Mouse (Mus musculus) midbrain, embryonic 12.5 days (tissue): ENCODE measurements around the gene Ppm1g. TPM values are rescaled to one million over a fixed set of nuclear protein-coding genes. Genes with fewer than 3 reads are reported as not detected.
A peak's percentile ranks its signal among the peaks of the same experiment; 100 is the strongest.
"Not testable (repeated sequence)": the region's sequence is repeated elsewhere in the genome, so short reads cannot be mapped to it uniquely, and the experiment has no call there.

Experiments used
- ATAC-seq: fragments of 200-750 bp; cut with Nextera tagmentation; 2 replicates; pipeline ENCODE4 v1.8.0; 2017; ENCODE audit warnings: low read depth, moderate TSS enrichment, moderate library complexity; ENCODE audit not compliant: low FRiP score
- H3K27ac ChIP-seq: fragments of 300-500 bp; sonication (generic); replicated peaks from 2 replicates; pipeline ENCODE4 v1.5.1; 2016; ENCODE audit warnings: mild to moderate bottlenecking
- H3K27me3 ChIP-seq: fragments of 300-500 bp; sonication (generic); 2 replicates; pipeline ENCODE4 v1.6.1; 2016; ENCODE audit warnings: mild to moderate bottlenecking
- H3K36me3 ChIP-seq: fragments of 300-500 bp; sonication (generic); 2 replicates; pipeline ENCODE4 v1.6.1; 2016
- H3K4me1 ChIP-seq: fragments of 300-500 bp; sonication (generic); 2 replicates; pipeline ENCODE4 v1.6.1; 2016
- H3K4me2 ChIP-seq: fragments of 300-500 bp; sonication (generic); replicated peaks from 2 replicates; pipeline ENCODE4 v1.6.1; 2016; ENCODE audit warnings: mild to moderate bottlenecking, moderate library complexity
- H3K4me3 ChIP-seq: fragments of 300-500 bp; sonication (generic); 2 replicates; pipeline ENCODE4 v1.5.1; 2016; ENCODE audit warnings: mild to moderate bottlenecking
- H3K9ac ChIP-seq: fragments of 300-500 bp; sonication (generic); replicated peaks from 2 replicates; pipeline ENCODE4 v1.6.1; 2016; ENCODE audit warnings: mild to moderate bottlenecking, moderate library complexity
- H3K9me3 ChIP-seq: fragments of 300-500 bp; sonication (generic); 2 replicates; pipeline ENCODE4 v1.6.1; 2016; ENCODE audit warnings: mild to moderate bottlenecking
- WGBS: fragments of 180-500 bp; shearing (Covaris S2); methylation state at CpG from one replicate; pipeline ENCODE4 v1.1.7; 2016; 5-methylcytosine and 5-hydroxymethylcytosine counted together
- polyA plus RNA-seq: library from polyadenylated mRNA; unstranded; fragments of >200 nt; fragmentation: Nextera tagmentation; extraction: Ambion mirVana; gene quantifications from 2 replicates; pipeline ENCODE4 v1.2.1, GENCODE M21; 2016

Gene Ppm1g
- polyA plus RNA-seq, 1 experiment from 2014 or later, result 163 TPM

GRCm38 (mm10) chr5:31216554-31216953, 3.9 kb downstream of the Ppm1g start:
- peaks cover 14% of the 10 kb centered on the region for H3K4me1 ChIP-seq
- H3K9ac ChIP-seq, H3K4me2 ChIP-seq, H3K27me3 ChIP-seq, H3K9me3 ChIP-seq, H3K36me3 ChIP-seq, H3K27ac ChIP-seq, ATAC-seq, H3K4me3 ChIP-seq: not testable (repeated sequence)
- WGBS, result 95% methylated on average over 6 of the region's 6 CpGs

GRCm38 (mm10) chr5:31204421-31204820, 16.1 kb downstream of the Ppm1g start:
- peaks cover 67% of the 10 kb centered on the region for H3K36me3 ChIP-seq
- 96% methylated on average over 6 of the region's 6 CpGs for WGBS

GRCm38 (mm10) chr5:31203866-31204265, 16.6 kb downstream of the Ppm1g start:
- Histone ChIP-seq H3K27me3 (no peaks in the 10 kb centered on the region), H3K4me3 (no peak overlapping the region), H3K36me3 (peaks cover 73% of the 10 kb centered on the region), H3K9ac (no peak overlapping the region), H3K27ac (no peak overlapping the region), H3K9me3 (peaks cover 5% of the 10 kb centered on the region), H3K4me2 (no peak overlapping the region), H3K4me1 (peaks cover 20% of the 10 kb centered on the region)
- 90% methylated on average over 2 of the region's 2 CpGs for WGBS
- ATAC-seq, result no peak

More at GRCm38 (mm10) chr5:31204421-31204820, 16.1 kb downstream of the Ppm1g start:
- H3K4me2 ChIP-seq, result no peak overlapping the region
- H3K9ac ChIP-seq, result no peak overlapping the region
- peaks cover 20% of the 10 kb centered on the region for H3K4me1 ChIP-seq
- no peak for ATAC-seq
- peaks cover 5% of the 10 kb centered on the region for H3K9me3 ChIP-seq
- no peaks in the 10 kb centered on the region for H3K27me3 ChIP-seq
- H3K27ac ChIP-seq, result no peak overlapping the region
- no peak overlapping the region for H3K4me3 ChIP-seq

- no peaks in the 10 kb centered on the region for H3K27me3 ChIP-seq
- ATAC-seq, result no peak
- H3K9me3 ChIP-seq, result peaks cover 5% of the 10 kb centered on the region
- peak overlapping the region; percentile 52 for H3K9ac ChIP-seq
- WGBS, result 89% methylated on average over 7 of the region's 7 CpGs
- peak overlapping the region; percentile 73 for H3K4me3 ChIP-seq
- H3K36me3 ChIP-seq, result peaks cover 77% of the 10 kb centered on the region
- H3K4me2 ChIP-seq, result peak overlapping the region; percentile 85
- H3K27ac ChIP-seq, result peak overlapping the region; percentile 80
- peaks cover 20% of the 10 kb centered on the region for H3K4me1 ChIP-seq
Measured at GRCm38 (mm10) chr5:31202933-31203332, 17.6 kb downstream of the Ppm1g start.

GRCm38 (mm10) chr5:31201742-31202590, 18.5 kb downstream of the Ppm1g start, which contains the start of gene Zfp513:
Gene Zfp513 (minus strand): TSS chr5:31202303.
- H3K4me3 ChIP-seq, result peak within 1 kb of the TSS; percentile 73
- peaks cover 20% of the 10 kb centered on the region for H3K4me1 ChIP-seq
- peak within 1 kb of the TSS; percentile 85 for H3K4me2 ChIP-seq
- 1% methylated on average over 52 of the region's 53 CpGs for WGBS
- peaks cover 5% of the 10 kb centered on the region for H3K9me3 ChIP-seq
- H3K27me3 ChIP-seq, result no peaks in the 10 kb centered on the region
- H3K9ac ChIP-seq, result peak within 1 kb of the TSS; percentile 83
- peak within 1 kb of the TSS; percentile 83 for H3K27ac ChIP-seq
- peaks cover 77% of the 10 kb centered on the region for H3K36me3 ChIP-seq
- peak; percentile 98 for ATAC-seq

GRCm38 (mm10) chr5:31201042-31201741, 19.3 kb downstream of the Ppm1g start:
- WGBS, result 19% methylated on average over 13 of the region's 13 CpGs

GRCm38 (mm10) chr5:31200327-31200768, 20.1 kb downstream of the Ppm1g start:
- H3K27ac ChIP-seq, result no peak overlapping the region
- no peak for ATAC-seq
- peaks cover 5% of the 10 kb centered on the region for H3K9me3 ChIP-seq
- H3K9ac ChIP-seq, result no peak overlapping the region
- H3K4me2 ChIP-seq, result peak overlapping the region; percentile 85
- peak overlapping the region; percentile 5; the same call in 1 of the 2 replicates for H3K4me3 ChIP-seq
- no peaks in the 10 kb centered on the region for H3K27me3 ChIP-seq
- WGBS, result 92% methylated on average over 27 of the region's 27 CpGs
- peaks cover 81% of the 10 kb centered on the region for H3K36me3 ChIP-seq
- peaks cover 20% of the 10 kb centered on the region for H3K4me1 ChIP-seq

More at GRCm38 (mm10) chr5:31201042-31201741, 19.3 kb downstream of the Ppm1g start:
- H3K4me1 ChIP-seq, result peaks cover 20% of the 10 kb centered on the region
- H3K27ac ChIP-seq, result peak overlapping the region; percentile 83
- peak overlapping the region; percentile 83 for H3K9ac ChIP-seq
- peak overlapping the region; percentile 73 for H3K4me3 ChIP-seq
- peaks cover 79% of the 10 kb centered on the region for H3K36me3 ChIP-seq
- H3K27me3 ChIP-seq, result no peaks in the 10 kb centered on the region
- peak overlapping the region; percentile 85 for H3K4me2 ChIP-seq
- peaks cover 5% of the 10 kb centered on the region for H3K9me3 ChIP-seq
- ATAC-seq, result no peak

- Histone ChIP-seq H3K4me3 (peak overlapping the region; percentile 5; the same call in 1 of the 2 replicates), H3K36me3 (peaks cover 82% of the 10 kb centered on the region), H3K9me3 (peaks cover 5% of the 10 kb centered on the region), H3K27me3 (no peaks in the 10 kb centered on the region), H3K4me1 (peaks cover 20% of the 10 kb centered on the region), H3K27ac (no peak overlapping the region), H3K4me2 (0 out of 2 replicates have a peak overlapping the region, but pooled peaks have one; percentile 85), H3K9ac (no peak overlapping the region)
- 89% methylated on average over 9 of the region's 9 CpGs for WGBS
- no peak for ATAC-seq
Measured at GRCm38 (mm10) chr5:31199893-31200292, 20.6 kb downstream of the Ppm1g start.

- Histone ChIP-seq H3K27ac (no peak overlapping the region), H3K4me1 (peaks cover 25% of the 10 kb centered on the region), H3K4me2 (no peak overlapping the region), H3K9ac (no peak overlapping the region), H3K36me3 (peaks cover 81% of the 10 kb centered on the region), H3K4me3 (no peak overlapping the region), H3K9me3 (peaks cover 5% of the 10 kb centered on the region), H3K27me3 (no peaks in the 10 kb centered on the region)
- ATAC-seq, result no peak
- WGBS, result 93% methylated on average over 19 of the region's 19 CpGs
Measured at GRCm38 (mm10) chr5:31199321-31199892, 21.1 kb downstream of the Ppm1g start.

GRCm38 (mm10) chr5:31198616-31199320, 21.7 kb downstream of the Ppm1g start:
- H3K9me3 ChIP-seq, result peaks cover 5% of the 10 kb centered on the region
- peaks cover 31% of the 10 kb centered on the region for H3K4me1 ChIP-seq
- no peak overlapping the region for H3K4me3 ChIP-seq
- no peak overlapping the region for H3K9ac ChIP-seq
- no peak overlapping the region for H3K4me2 ChIP-seq
- H3K27me3 ChIP-seq, result no peaks in the 10 kb centered on the region
- H3K27ac ChIP-seq, result no peak overlapping the region
- 90% methylated on average over 5 of the region's 5 CpGs for WGBS
- ATAC-seq, result no peak
- H3K36me3 ChIP-seq, result peaks cover 74% of the 10 kb centered on the region

- H3K27me3 ChIP-seq, result no peaks in the 10 kb centered on the region
- no peak overlapping the region for H3K9ac ChIP-seq
- H3K27ac ChIP-seq, result no peak overlapping the region
- peaks cover 5% of the 10 kb centered on the region for H3K9me3 ChIP-seq
- 89% methylated on average over 9 of the region's 9 CpGs for WGBS
- no peak for ATAC-seq
- H3K4me3 ChIP-seq, result no peak overlapping the region
- peaks cover 68% of the 10 kb centered on the region for H3K36me3 ChIP-seq
- H3K4me1 ChIP-seq, result peaks cover 32% of the 10 kb centered on the region
- no peak overlapping the region for H3K4me2 ChIP-seq
Measured at GRCm38 (mm10) chr5:31198170-31198569, 22.3 kb downstream of the Ppm1g start.
